Mouse (Mus musculus) adrenal gland, postnatal 25 days (tissue): Measurements from ENCODE around the gene Psg19. TPM values are rescaled to one million over a fixed set of nuclear protein-coding genes. Genes with fewer than 3 reads are reported as not detected.

Experiments used
- DNase-seq: peaks from one replicate; pipeline ENCODE4 v3.0.0; 2021; ENCODE audit warnings: mixed read lengths
- total RNA-seq: library from RNA; stranded (reverse); gene quantifications from 2 replicates; pipeline ENCODE4 v1.2.3, GENCODE M21; 2021

The Psg19 gene
- total RNA-seq, 1 experiment from 2014 or later, result not detected

DNA sequence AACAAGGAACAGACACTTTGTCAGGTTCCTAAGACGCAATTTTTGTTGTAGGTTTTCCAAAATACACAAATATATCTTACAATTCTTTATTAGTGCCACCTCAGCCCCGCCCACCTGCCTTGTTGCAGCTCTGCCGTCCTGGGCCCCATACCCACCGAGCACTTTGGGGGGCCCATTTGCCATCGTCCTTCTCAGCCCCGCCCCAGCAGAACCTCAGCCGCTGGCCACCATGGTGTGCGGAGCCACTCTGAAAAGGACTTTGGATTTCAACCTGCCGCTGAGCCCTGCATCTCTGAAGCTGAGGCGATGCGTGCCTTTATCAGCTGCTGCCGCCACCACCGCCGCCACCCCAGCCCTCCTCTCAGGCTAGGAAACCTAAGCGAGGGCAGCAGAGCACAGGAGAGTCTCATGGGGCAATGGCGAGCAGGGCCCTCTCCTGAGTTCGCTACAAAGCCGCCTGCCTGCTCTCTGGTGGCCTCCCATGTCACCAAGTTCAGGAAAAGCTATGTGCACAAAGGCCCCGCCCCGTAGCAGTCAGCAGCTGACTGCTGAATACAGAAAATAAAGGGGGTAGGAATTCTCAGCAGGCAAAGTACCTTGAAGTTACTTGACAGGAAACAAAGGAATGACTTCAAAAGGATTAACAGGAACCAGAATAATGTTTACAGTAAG, 52.0 kb downstream of the Psg19 start:
- DNase-seq, result peak; percentile 0

Other genes starting within 250 kb of the Psg19 start
- not detected in 2 replicates for gene Psg27, start 231.2 kb downstream of the Psg19 start, total RNA-seq
- not detected in 2 replicates for gene Psg23, start 182.0 kb downstream of the Psg19 start, total RNA-seq
- gene Psg21, start 141.8 kb downstream of the Psg19 start, total RNA-seq, result not detected in 2 replicates
- gene Psg20, start 112.3 kb downstream of the Psg19 start, total RNA-seq, result not detected in 2 replicates
- not detected in 2 replicates for gene Psg22, start 80.4 kb downstream of the Psg19 start, total RNA-seq
- not detected in 2 replicates for gene Psg17, start 23.1 kb upstream of the Psg19 start, total RNA-seq
- gene Mill2, start 41.4 kb upstream of the Psg19 start, total RNA-seq, result 5.3 and 7.8 TPM in 2 replicates
- gene Pglyrp1, start 72.8 kb upstream of the Psg19 start, total RNA-seq, result 1.9 and 2.0 TPM in 2 replicates
- 16.5 and 20.8 TPM in 2 replicates for gene Ccdc61, start 111.9 kb upstream of the Psg19 start, total RNA-seq
- gene Nova2, start 127.4 kb upstream of the Psg19 start, total RNA-seq, result 4.9 and 6.2 TPM in 2 replicates
- gene Nanos2, start 188.9 kb upstream of the Psg19 start, total RNA-seq, result not detected in 2 replicates
- gene Mypop, start 192.7 kb upstream of the Psg19 start, total RNA-seq, result 10.9 and 13.0 TPM in 2 replicates
- gene Irf2bp1, start 205.5 kb upstream of the Psg19 start, total RNA-seq, result 45.8 and 48.3 TPM in 2 replicates
- 0.76 TPM in 1 of 2 replicates, not detected in the other for gene Foxa3, start 225.0 kb upstream of the Psg19 start, total RNA-seq
- 120 and 126 TPM in 2 replicates for gene Sympk, start 225.9 kb upstream of the Psg19 start, total RNA-seq